Mouse (Mus musculus): ENCODE data around the gene Slc39a5.

Slc39a5 gene

DNA sequence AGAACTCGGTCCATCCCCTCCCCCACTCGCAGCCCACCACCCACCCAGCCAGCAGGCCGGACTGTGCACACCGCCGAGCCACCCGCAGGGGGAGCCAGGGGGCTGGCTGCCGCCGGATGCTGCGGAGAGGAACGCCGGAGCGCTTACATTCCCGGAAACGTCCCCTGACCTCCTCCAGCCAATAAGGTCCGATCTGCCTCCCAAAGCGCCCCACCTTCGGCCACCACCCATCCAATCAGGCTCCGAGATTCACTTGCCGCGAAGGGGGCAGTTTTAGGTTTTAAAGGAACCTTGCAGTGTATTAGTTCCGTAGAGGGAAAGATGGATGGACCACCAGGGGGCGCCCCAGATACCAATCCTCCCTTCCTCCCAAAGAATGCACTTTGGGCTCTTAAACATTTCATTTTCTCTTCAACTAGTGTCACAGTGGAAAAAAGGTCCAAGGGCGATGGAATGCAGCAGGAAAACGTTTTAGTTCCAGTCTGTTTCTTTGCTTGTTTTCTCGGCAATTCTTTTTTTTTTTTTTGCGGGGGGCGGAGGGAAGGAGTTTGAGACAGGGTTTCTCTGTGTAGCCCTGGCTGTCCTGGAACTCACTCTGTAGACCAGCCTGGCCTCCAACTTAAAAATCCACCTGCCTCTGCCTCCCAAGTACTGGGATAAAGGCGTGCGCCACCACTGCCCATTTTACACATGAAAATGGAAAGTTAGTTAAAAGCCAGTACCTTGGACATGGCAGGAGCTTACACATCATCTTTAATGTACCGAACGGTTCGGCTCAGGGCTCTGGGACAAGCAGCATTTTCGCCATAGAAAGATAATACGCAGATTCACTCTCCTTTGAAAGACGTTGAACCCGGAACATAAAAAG is 8.9 kb upstream of the Slc39a5 start:
- peak; percentile 98 for DNase-seq

DNA sequence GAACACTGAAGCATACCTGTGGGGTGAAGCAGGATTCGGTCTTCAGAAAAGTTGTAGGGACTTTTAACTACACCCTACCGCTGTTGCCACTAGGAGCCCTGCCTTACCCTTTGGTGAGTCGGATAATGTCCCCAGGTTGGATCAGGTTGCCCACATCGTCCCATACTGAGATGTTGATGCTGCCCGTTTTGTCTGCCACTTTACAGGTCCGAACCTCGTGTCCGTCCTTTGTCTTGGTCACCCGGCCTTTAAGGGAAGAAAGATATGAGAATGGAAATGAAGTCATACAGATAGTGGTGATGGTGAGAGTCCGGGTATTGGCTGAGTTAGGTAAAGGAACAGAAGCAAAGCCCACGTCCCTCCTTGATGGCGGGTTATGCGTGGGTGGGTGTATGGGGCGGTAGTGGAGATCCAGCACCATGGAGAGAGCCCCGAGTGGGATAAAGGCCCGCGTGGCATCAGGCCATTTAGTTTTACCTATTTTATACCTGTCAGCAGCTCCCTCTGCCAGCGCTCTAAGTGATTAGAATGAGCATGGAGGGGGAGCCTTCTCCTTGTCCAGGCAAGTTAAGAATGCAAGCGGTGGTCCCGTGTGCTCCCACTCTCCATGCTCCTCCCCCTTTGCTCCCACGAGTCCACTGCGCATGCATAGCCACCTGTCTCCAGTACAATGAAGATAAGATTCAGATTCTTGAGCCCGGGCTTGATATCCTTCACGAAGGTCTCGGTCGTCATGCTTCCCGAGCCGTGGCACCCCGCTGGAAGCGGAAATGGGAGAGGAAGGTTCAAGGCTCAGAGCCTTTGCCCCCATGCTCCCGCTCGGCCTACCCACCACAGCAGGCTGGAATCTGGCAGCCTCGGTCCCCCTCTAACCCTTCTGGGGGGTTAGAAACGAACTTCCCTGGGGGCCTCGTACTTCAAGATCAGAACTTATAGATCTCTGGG is 7.8 kb upstream of the Slc39a5 start:
- peak; percentile 40 for DNase-seq

DNA sequence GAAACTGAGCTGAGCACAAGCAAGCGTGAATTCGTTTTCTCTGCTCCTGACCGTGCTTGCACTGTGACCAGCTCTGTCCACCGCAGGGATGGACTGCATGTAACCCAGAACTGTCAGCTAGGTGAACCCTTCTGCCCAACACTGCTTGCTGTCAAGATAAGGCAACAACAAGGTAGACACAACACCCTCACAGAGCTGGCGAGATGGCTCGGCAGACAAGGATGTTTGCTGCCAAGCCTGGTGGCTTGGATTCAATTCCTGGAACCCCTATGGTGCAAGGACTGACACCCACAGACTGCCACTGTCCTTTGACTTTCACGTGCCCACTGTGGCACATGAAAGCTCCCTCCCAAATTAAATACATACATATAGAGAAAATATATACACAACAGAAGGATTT is 2.9 kb upstream of the Slc39a5 start:
- no peak for DNase-seq

DNA sequence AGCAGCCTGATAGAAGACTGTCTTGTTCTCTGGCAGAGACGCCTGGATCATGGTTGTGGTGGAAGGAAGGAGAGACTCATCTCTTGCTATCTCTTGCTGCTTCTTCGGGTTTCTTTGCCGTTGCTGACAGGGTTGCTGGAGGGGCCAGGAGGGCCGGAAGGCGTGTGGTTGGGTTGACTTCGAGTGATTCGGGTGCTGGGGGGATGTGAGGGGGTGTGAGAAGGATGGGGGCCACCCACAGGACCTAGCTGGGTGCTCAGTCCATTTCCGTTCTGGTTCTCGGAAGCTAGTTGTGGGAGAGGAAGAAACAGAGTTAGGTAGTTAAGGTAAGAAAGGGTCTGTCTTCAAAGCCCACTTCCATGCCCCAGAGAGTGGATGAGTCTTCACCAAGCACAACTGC is 609 bp upstream of the Slc39a5 start:
- no peak for DNase-seq

DNA sequence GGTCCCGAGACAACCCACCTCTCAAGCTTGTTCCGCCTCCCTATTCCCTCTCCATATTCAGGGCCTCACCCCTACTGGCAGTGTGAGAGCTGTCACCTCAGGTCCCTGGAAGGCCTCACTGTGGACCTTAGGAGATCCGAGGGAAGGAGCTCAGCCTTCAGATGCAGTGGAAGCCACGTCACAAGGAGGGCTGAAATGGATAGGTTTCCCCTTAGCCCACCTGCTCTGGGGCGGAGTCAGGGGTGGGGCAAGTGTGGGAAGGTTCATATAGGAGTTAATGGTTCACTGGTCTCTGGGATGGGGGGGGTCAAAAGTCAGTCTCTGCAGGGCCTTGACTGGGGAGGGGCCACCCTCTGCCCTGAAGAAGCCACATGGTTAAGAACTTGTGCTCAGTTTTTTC is 691 bp downstream of the Slc39a5 start:
- peak; percentile 84 for DNase-seq

DNA sequence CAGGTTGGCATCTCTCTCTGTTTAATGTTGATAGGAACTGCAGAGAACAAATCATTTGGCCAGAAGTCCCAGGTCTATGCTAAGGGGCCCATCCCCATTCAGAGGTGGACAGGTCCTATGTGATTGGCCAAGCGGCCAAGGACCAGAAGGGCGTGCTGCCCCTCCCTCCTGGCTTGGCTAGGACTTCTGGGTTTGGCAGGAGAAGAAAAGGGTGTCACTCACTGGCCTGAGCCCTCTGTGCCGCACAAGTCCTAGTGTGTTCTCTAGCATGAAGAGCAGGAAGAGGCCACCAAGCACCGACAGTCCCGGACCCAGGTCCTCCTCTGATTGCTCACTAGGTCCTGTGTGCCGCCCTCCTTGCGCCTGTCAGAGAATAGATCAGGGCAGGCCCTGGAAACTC is 3.6 kb downstream of the Slc39a5 start:
- no peak for DNase-seq

DNA sequence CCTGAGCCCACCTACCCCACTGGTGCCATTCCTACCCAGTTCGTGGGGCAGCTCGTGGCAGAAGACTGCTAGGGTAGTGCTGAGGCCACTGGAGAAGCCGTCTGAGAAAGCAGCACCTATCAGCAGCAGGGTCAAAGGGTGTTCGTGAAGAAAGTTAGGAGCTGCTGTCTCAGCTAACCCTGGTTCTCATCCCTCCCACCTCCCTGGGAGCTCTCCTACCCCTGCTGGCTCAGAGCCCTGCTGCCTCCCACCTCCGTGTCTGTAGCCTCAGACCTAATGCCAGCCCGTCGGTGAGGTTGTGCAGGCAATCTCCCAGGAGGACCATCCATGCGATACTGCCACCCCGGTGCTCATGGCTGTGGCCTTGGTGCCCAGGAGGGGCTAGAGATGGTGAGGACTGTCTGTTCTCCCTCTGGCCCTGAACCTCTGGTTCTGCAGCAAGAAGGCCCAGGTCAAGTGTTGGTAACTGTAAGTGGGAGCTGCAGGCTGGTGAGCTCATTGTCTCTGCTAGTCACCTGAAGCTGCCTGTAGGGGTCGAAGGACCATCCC is 4.2 kb downstream of the Slc39a5 start:
- DNase-seq: peak; percentile 62

DNA sequence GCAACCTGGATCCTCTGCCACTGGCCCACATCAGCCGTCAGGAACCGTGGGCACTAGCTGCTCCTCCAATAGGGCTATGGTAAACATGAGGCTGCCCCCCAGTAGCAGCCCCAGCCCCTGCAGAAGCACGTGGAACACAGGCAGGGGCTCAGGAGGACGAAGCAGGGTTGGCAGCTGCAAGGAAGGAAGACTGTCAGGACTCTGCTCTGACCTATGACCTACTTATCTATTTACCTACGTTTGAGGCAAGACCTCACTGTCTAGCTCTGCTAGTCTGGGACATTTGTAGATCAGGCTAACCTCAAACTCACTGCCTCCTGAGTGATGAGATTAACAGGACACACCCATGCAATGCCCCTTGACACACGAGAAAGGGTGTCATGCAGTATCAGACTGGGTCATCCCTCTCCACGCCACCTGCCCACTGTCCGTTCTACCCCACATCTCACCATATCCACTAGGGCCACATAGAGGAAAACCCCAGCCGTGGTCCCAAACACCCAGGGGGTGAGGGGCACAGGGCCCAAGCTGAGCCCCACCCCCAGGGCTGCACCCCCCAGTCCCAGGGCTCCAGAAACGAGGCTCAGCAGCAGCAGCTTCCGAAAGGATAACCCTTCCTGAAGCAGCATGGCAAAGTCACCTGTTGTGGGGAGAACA is 4.9 kb downstream of the Slc39a5 start:
- no peak for DNase-seq

DNA sequence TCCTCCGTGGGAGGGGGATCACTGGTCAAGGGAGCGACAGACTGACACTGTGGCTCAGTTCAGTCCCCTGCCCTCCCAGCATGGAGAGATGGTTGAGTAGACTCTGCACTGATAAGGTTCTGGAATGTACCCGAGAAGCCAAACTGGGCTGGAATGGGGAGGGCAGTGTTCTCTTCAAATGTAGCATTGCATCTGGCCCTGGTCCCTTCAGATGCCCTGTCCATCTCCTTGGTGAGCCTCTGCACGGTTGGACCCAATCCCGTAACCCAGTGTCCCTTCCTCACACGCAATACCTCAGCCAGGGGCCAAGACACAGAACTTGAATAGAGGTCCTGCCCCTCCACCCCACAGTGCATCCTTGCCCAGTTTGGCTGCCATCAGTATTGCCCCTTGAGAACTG is 9.2 kb downstream of the Slc39a5 start:
- DNase-seq: no peak

DNA sequence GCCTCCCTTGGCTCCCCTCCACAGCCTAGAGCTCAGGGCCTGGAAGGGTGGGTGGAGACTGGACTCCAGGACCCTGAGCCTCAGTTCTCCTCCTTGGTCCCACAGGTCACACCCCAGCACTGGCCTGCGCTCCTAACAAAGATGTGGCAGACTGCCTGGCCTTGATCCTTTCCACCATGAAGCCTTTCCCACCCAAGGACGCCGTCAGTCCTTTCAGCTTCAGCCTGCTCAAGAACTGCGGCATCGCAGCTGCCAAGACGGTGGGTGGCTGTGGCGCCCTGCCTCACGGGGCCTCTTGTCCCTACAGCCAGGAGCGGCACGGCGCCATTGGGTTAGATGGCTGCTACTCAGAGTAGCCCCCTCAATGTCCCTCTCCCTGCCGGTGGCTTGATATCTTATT is 10.7 kb downstream of the Slc39a5 start:
- DNase-seq: no peak

DNA sequence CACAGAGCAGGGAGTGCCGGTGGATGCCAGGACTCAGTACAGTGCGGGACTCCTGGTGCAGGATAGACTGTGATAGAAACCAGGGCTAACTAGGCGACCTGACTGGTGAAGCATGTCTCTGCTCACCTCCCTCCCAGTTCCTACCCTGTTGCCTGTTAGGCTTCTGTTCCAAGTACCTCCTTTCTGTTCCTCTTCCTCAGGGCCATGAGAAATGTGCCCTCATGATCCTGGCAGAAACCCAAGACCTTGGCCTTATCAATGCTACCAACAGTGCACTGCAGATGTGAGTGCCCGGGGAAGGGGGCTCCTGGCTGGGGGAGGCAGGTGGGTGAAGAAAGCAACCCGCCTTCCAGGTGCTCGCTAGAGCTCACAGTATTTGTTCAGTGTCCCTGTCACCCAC is 11.5 kb downstream of the Slc39a5 start:
- DNase-seq: no peak

DNA sequence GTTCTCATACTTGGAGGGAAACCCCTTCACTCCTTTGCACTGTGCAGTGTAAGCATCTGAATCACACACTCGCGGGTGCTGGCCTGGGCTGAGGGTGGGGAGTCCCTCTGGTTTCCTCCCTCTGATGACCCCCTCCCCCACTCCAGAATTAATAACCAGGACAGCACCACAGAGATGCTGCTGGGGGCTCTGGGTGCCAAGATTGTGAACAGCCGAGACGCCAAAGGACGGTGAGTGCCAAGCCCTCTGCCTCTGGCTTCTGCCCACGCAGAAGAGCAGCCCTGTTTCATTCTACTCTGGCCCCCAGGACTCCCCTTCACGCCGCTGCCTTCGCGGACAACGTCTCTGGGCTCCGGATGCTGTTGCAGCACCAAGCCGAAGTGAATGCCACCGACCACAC is 12.1 kb downstream of the Slc39a5 start:
- no peak for DNase-seq

DNA sequence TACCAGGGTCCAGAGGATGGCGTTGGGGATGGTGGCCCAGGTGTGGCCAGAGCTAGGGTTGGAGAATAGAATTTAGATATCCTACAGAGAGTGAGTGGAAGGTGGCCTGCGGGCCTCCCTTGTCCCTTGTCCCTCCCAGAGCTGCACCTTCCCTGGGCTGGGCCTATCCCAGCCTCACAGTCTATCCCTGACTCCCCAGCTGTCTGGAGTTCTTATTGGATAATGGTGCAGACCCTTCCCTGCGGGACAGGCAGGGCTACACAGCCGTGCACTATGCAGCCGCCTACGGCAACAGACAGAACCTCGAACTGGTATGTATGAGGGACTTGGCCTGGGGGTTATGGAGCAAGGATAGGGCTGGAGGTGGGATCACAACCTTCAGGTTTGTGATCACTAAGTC is 15.1 kb downstream of the Slc39a5 start:
- no peak for DNase-seq

DNA sequence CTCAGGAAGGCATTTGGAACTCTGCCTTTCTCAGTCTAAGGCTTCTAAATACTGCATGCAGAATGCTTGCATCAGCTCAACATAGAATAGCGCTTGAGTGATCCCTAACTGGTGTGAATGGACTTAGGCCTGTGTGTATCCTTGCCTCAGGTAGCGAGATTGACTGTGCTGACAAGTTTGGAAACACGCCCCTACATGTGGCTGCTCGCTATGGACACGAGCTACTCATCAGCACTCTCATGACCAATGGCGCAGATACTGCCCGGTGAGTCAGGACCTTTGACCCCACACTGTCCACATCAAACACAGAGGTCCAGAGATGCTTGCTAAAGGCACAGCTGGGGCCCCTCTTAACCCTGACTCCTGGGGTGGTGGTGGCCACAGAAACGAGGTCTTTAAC is 18.5 kb downstream of the Slc39a5 start:
- no peak for DNase-seq

DNA sequence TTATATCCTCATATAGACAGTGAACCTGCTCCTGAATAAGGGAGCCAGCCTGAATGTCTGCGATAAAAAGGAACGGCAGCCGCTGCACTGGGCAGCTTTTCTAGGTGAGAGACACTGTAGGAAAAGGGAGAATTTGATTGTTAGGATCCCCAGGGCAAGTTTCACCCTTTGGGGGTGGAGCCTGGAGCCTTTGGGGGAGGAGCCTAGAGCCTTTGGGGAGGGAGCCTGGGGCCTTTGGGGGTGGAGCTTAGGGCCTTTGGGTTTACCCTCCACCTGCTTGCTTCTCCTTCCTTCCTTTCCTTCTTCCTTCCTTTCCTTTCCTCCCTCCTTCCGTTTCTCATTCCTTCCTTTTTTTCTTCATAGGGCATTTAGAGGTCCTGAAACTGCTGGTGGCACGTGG is 20.5 kb downstream of the Slc39a5 start:
- peak; percentile 36 for DNase-seq

DNA sequence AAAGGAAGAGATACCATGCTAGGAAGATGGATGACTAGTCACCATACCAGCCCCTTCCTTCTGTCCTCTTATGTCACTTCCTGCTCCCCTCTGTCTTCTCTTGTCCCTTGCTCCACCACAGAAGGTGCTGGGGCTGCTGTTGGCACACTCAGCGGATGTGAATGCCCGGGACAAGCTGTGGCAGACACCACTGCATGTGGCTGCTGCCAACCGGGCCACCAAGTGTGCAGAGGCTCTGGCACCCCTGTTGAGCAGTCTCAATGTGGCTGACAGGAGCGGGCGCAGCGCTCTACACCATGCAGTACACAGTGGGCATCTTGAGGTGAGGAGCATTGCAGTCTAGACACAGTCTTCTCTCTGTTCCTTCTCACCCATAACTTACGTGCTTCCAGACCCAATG is 21.8 kb downstream of the Slc39a5 start:
- DNase-seq: no peak

DNA sequence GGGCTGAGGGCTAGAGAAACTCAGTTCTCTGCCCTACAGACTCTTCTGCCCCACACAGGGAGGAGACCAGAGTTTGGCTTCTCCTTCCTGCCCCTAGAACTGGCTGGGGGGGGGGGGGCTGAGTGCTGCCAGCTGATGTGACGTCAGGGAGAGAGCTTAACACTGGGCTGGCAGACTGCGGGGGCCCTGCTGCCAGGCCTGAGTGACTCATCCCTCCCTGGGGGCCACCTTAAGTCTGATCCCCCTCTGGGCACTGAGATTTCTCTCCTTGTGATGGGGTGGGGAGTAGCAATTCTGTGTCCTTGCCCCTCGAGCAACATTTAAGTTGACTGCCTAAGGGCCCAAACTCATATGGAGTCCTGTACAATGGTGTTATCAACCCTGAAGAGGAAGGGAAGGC is 22.6 kb downstream of the Slc39a5 start:
- DNase-seq: no peak

DNA sequence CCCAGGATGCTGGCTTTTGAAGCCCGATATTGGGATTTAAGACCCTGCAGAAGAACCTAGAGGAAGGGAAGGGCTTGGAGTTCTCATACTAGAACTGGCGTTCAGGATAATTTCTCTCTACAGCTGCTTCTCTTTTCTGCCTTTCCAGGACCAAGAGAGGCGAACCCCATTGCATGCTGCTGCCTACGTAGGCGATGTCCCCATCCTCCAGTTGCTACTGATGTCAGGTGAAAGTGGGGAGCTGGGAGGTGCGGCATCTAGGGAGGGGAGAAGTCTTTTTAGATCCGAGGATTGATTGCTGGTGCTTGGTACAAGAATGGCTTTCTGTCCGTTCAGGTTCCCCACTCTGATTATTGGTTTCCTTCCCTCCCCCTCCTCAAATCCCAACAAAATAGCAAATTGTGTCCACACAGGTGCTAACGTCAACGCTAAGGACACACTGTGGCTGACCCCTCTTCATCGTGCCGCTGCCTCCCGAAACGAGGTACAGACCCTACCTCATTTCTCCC is 23.0 kb downstream of the Slc39a5 start:
- DNase-seq: no peak

DNA sequence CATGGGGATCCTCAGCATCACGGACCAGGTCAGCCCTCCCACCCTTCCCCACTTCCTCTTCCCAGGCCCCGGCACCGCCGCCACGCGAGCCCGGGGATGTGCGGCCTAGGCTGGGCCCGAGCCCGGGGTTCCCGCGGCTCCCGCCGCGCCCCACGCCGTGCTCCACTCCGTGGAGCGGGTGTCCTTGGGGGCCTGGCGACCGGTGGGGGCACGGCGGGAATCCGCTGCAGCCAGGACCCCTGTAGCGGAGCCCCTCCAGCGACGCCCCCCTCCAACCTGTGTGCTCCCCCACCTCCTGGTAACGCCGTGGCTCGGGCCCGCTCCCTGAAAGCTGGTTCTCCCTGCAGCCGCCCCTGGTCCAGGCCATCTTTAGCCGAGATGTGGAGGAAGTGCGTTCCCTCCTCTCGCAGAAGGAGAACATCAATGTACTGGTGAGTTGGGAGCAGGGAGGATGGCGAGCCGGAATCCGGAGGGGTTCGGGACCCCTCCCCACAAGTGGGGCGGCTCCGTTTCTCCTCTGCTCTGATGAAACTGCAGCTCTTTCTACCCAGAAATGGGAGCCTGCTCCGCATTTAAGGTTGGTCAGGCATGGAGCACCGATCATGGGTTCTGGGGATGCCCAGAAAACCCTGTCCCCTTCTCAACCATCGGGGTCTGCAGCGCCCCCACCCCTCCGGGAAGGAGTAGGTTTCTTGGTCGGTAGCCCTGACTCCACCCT is 23.6 kb downstream of the Slc39a5 start:
- DNase-seq: no peak

DNA sequence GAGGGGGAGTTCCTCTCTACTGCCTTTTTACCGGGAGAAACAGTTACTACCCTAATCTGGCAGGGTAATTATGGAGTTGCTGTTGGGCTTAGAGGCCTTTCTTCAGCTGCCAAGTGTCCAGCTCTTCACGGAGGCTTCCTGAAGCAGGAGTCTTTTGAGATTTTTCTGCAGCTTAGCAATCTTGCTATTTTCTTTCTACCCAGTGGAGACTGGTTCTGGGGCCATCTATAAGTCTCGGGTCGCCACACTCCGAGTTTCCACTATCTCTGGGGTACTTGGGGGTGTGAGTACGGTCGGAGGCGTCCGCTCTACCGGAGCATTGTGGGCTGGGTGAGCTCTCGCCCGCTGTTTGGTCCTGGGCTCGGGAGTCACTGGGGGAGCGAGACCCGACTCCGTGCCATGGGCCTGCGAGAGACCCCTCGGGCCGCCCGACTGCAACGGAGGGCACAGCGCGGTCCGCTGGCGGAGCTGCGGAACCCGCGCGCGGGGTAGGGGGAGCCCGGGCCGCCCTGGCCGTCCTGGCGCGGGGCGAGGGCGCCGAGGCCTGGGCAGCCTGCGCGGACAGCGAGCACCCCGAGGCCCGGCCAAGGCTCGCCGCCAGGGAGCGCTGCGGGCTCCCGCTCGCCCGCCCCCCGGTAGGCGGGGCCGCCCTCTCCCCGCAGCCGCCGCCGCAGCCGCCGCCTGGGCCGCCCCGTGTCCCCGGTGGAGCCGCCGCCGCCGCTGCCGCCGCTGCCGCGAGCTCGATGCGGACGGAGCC is 24.4 kb downstream of the Slc39a5 start, which contains the start of gene Ankrd52:
Gene Ankrd52 (plus strand): TSS at position 661 of the 757 bp plus-strand sequence.
- DNase-seq: peak; percentile 94

DNA sequence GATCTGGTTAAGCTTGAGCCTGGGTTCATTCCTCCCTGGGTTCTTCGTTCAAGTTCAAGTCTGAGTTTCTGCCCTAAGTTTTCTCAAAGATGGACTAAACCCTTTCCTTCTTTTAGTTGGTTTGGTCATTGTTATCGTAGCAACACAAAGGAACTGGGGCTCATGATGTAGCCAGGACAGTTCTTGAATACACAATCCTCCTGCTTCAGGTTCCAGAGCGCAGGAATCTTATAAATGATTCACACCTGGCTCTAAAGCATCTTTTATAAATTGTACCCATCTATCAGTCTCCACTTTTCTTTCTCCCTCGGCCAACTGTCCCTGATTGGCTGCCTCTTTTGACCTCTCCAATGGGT is 25.0 kb downstream of the Slc39a5 start:
- DNase-seq: no peak
